ENCODE assay signal across 23 mouse cellular contexts in genomic region chr2:118123743-118124142, GRCm38 (mm10).
"Had no signal": no experiment of that assay in that cellular context is flagged by ENCODE, and none has a peak within 500 bp of the region (broad histone marks: within the 10 kb centered on the region; RNA-seq: fewer than 3 reads in every experiment).

No protein-coding gene starts in this region.

- H3K27ac ChIP-seq: intestine, embryonic 15.5 days; kidney, postnatal 0 days; layer of hippocampus, adult 2 months; limb, embryonic 10.5 days; limb, embryonic 13.5 days; liver, embryonic 12.5 days; liver, embryonic 15.5 days; macrophage; midbrain, embryonic 12.5 days; midbrain, embryonic 15.5 days; neural tube, embryonic 13.5 days; stomach, postnatal 0 days had no signal

- ATAC-seq: intestine, embryonic 15.5 days; liver, embryonic 12.5 days; lung, postnatal 0 days; midbrain, embryonic 15.5 days had no signal

- H3K9ac ChIP-seq: intestine, embryonic 15.5 days; limb, embryonic 13.5 days; liver, embryonic 12.5 days; liver, embryonic 15.5 days; midbrain, embryonic 12.5 days; midbrain, embryonic 15.5 days; neural tube, embryonic 13.5 days had no signal

- H3K36me3 ChIP-seq: liver, embryonic 15.5 days; midbrain, embryonic 15.5 days; neural tube, embryonic 13.5 days had no signal

- H3K4me2 ChIP-seq: intestine, embryonic 15.5 days; limb, embryonic 13.5 days; liver, embryonic 12.5 days; liver, embryonic 15.5 days; midbrain, embryonic 12.5 days; midbrain, embryonic 15.5 days; neural tube, embryonic 13.5 days had no signal

- H3K4me1 ChIP-seq: intestine, embryonic 15.5 days; limb, embryonic 13.5 days; liver, embryonic 12.5 days; liver, embryonic 15.5 days had no signal

- H3K9me3 ChIP-seq: intestine, embryonic 15.5 days; limb, embryonic 10.5 days; limb, embryonic 13.5 days; liver, embryonic 12.5 days; liver, embryonic 15.5 days; midbrain, embryonic 12.5 days; midbrain, embryonic 15.5 days; neural tube, embryonic 13.5 days had no signal

- DNase-seq: kidney, adult 11 months; kidney, adult 8-10 months; kidney, postnatal 25 days; layer of hippocampus, adult 9-11 months; liver; lung, adult 18-20 months; right cerebral cortex, postnatal 14 days; right cerebral cortex, postnatal 4 days; thymus, adult 18-20 months; thymus, postnatal 25 days had no signal

- H3K27me3 ChIP-seq: intestine, embryonic 15.5 days; limb, embryonic 13.5 days; liver, embryonic 12.5 days; liver, embryonic 15.5 days; midbrain, embryonic 12.5 days; midbrain, embryonic 15.5 days; neural tube, embryonic 13.5 days had no signal

- H3K4me3 ChIP-seq: intestine, embryonic 15.5 days; layer of hippocampus, adult 2 months; limb, embryonic 10.5 days; limb, embryonic 13.5 days; liver, embryonic 12.5 days; liver, embryonic 15.5 days; midbrain, embryonic 12.5 days; midbrain, embryonic 15.5 days; neural tube, embryonic 13.5 days had no signal
